Mouse (Mus musculus) midbrain, postnatal 0 days (tissue): ENCODE results near the gene Dnajc4. TPM values are rescaled to one million over a fixed set of nuclear protein-coding genes. Genes with fewer than 3 reads are reported as not detected.

Source experiments
- ATAC-seq: fragments of 200-750 bp; cut with Nextera tagmentation; 2 replicates; pipeline ENCODE4 v1.8.0; 2017; ENCODE audit warnings: moderate number of reproducible peaks, mild to moderate bottlenecking, moderate TSS enrichment, moderate library complexity; ENCODE audit not compliant: low FRiP score
- DNase-seq: peaks from one replicate; pipeline ENCODE4 v3.0.0-alpha.2; 2015; ENCODE audit warnings: low spot score
- H3K27ac ChIP-seq: fragments of 300-500 bp; sonication (generic); 2 replicates; pipeline ENCODE4 v1.5.1; 2014; ENCODE audit warnings: low read depth, mild to moderate bottlenecking, low read length, mixed read lengths
- H3K27me3 ChIP-seq: fragments of 300-500 bp; sonication (generic); 2 replicates; pipeline ENCODE4 v1.6.1; 2014; ENCODE audit warnings: low read length, control low read depth, mixed read lengths; ENCODE audit not compliant: insufficient read depth
- H3K36me3 ChIP-seq: fragments of 300-500 bp; sonication (generic); 2 replicates; pipeline ENCODE4 v1.6.1; 2014; ENCODE audit warnings: low read length, control low read depth, mixed read lengths; ENCODE audit not compliant: insufficient read depth
- H3K4me1 ChIP-seq: fragments of 300-500 bp; sonication (generic); 2 replicates; pipeline ENCODE4 v1.6.1; 2014; ENCODE audit warnings: mild to moderate bottlenecking, control low read depth, antibody characterized with exemption, low read length, mixed read lengths; ENCODE audit not compliant: insufficient read depth
- H3K4me2 ChIP-seq: fragments of 300-500 bp; sonication (generic); 2 replicates; pipeline ENCODE4 v1.6.1; 2014; ENCODE audit warnings: low read depth, mild to moderate bottlenecking, low read length, mixed read lengths; ENCODE audit not compliant: poor library complexity, severe bottlenecking
- H3K4me3 ChIP-seq: fragments of 300-500 bp; sonication (generic); 2 replicates; pipeline ENCODE4 v1.5.1; 2014; ENCODE audit warnings: low read depth, mild to moderate bottlenecking, low read length, moderate library complexity
- H3K9ac ChIP-seq: fragments of 300-500 bp; sonication (generic); replicated peaks from 2 replicates; pipeline ENCODE4 v1.6.1; 2014; ENCODE audit warnings: mild to moderate bottlenecking, low read length, moderate library complexity, mixed read lengths; ENCODE audit not compliant: poor library complexity, severe bottlenecking
- H3K9me3 ChIP-seq: fragments of 300-500 bp; sonication (generic); 2 replicates; pipeline ENCODE4 v1.6.1; 2016; ENCODE audit warnings: low read length, control low read depth
- CTCF ChIP-seq: IDR thresholded peaks from 2 replicates; pipeline ENCODE4 v1.5.1; 2016; ENCODE audit warnings: antibody characterized with exemption, mild to moderate bottlenecking
- WGBS: fragments of 180-500 bp; shearing (Covaris S2); extraction: QIAGEN DNeasy Blood & Tissue Kit; methylation state at CpG from one replicate; pipeline ENCODE4 v1.1.7; 2014; 5-methylcytosine and 5-hydroxymethylcytosine counted together
- polyA plus RNA-seq: library from polyadenylated mRNA; unstranded; fragments of >200 nt; fragmentation: Nextera tagmentation; extraction: Ambion mirVana; gene quantifications from 2 replicates; pipeline ENCODE4 v1.2.1, GENCODE M21; 2015
- total RNA-seq: library from RNA; depleted of rRNA; stranded (reverse); fragments of >200 nt; gene quantifications from 2 replicates; pipeline ENCODE4 v1.2.3, GENCODE M21; 2014

Dnajc4 gene
- total and polyA plus RNA-seq, 2 experiments from 2014 or later, result 21.6 to 31.2 TPM

DNA sequence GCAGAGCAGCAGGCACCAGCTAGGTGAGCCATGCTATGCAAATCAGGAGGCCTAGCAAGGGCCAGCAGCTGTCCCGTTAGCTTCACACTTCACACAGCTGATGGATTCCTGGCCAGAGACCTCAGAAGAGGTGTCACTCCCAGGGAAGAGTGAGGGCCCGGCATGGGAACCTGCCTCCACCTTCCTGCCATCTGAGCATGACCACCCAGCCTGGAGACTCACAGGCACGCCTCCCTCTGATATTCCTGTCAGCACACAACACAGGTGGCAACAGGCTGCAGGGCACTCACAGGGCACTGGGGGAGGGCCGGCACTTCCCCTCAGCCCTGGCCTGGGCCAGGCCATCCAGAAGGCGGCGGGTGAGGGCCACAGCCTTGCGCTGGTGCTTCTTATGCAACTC lies 36.9 kb downstream of the Dnajc4 start:
- no peak for TF ChIP-seq CTCF
- DNase-seq (no peak), ATAC-seq (no peak)
- H3K27ac ChIP-seq, result no peak overlapping the region
- H3K9ac ChIP-seq, result no peak overlapping the region
- H3K4me2 ChIP-seq, result no peak overlapping the region
- no peak overlapping the region for H3K4me3 ChIP-seq
- 0 out of 2 replicates have a peak, but pooled peaks cover 3% of the 10 kb centered on the region for H3K4me1 ChIP-seq
- H3K36me3 ChIP-seq, result 0 out of 2 replicates have a peak, but pooled peaks cover 12% of the 10 kb centered on the region
- H3K27me3 ChIP-seq, result no peaks in the 10 kb centered on the region
- no peaks in the 10 kb centered on the region for H3K9me3 ChIP-seq
- WGBS, result 89% methylated on average over 7 of the region's 7 CpGs

DNA sequence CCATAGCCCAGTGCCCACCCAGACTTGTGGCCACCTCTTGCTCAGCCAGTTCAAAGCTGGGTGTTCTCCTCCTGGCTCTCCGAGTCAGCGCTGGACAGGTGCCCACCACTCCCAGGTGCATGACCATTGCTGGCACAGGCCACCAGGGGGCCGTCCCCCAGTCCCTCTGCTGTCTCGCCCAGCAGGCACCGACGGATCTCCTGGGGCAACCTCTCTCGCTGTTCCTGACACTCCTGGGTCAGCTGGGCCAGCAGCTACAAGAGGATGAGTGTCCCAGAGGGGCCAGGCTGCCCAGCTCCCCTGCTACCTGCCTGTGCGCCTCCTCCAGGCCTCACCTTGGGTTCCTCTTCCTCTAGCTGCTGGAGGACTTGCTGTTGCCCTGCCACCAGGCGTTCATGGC lies 38.3 kb downstream of the Dnajc4 start:
- 0 out of 2 replicates have a peak, but pooled peaks cover 3% of the 10 kb centered on the region for H3K4me1 ChIP-seq
- TF ChIP-seq CTCF, result peak; percentile 40; the same call in 1 of the 2 replicates
- no peak overlapping the region for H3K27ac ChIP-seq
- H3K4me3 ChIP-seq, result no peak overlapping the region
- DNase-seq, result no peak
- 57% methylated on average over 9 of the region's 9 CpGs for WGBS
- H3K9me3 ChIP-seq, result no peaks in the 10 kb centered on the region
- H3K4me2 ChIP-seq, result no peak overlapping the region
- no peak for ATAC-seq
- no peaks in the 10 kb centered on the region for H3K27me3 ChIP-seq
- H3K36me3 ChIP-seq, result 0 out of 2 replicates have a peak, but pooled peaks cover 12% of the 10 kb centered on the region
- H3K9ac ChIP-seq, result no peak overlapping the region

DNA sequence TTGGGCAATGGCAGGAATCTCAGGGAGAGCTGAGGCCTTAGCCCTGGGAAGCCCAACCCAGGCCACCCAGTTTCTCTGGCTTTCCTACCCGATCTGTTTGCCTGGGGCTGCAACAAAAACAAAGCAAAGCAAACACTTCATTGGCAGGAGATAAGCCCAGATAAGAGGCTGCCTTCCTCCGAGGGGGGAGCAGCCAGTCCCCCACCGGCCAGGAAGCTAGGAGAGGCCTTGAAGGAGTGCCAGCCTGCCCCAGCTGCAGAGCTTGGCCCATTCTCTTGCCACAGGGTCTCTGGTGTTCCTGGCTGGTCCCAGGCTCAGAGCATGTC lies 39.7 kb downstream of the Dnajc4 start:
- WGBS, result 29% methylated on average over 3 of the region's 3 CpGs
- Histone ChIP-seq H3K9me3 (no peaks in the 10 kb centered on the region), H3K4me1 (0 out of 2 replicates have a peak, but pooled peaks cover 3% of the 10 kb centered on the region), H3K4me2 (peak overlapping the region; percentile 76), H3K27ac (peak overlapping the region; percentile 85; the same call in 1 of the 2 replicates), H3K9ac (no peak overlapping the region), H3K4me3 (peak overlapping the region; percentile 59), H3K36me3 (peaks cover 13% of the 10 kb centered on the region; the same call in 1 of the 2 replicates), H3K27me3 (no peaks in the 10 kb centered on the region)
- DNase-seq, result no peak
- no peak for TF ChIP-seq CTCF
- ATAC-seq, result no peak

DNA sequence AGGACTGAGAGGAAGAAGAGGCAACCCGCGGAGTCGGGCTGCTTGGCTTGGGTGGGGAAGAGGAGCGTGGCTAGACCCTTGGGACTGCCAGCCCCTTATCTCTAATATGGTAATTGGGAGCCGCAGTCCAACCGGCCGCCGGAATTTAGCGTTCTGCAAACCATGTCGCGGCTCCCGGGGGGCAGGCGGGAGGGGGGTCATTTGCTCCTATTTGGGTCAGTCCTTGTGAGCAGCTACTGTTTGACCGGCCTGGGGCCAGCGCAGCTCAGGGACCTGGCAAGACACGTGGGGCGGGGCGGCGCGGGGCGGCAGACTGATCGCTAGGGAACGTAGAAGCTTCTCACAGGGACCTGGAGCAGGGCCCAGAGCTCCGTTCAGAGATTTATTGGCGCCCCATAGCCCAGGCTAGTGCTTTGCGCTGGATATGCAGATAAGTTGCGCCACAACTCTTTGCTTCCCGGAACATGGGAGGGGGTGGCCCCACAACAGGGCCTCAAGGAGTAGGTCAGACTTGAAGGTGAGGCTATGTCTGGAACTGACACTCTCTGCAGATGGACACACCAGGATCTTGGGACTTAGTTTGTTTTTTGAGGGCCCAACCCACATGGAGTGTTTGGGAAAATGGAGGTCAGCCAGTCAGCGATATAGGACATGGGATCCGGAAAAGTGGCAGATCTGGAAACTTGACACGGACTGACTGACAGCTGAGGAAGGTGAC lies 40.2 kb downstream of the Dnajc4 start:
- H3K4me3 ChIP-seq, result peak overlapping the region; percentile 59
- peak overlapping the region; percentile 76 for H3K4me2 ChIP-seq
- H3K9ac ChIP-seq, result peak overlapping the region; percentile 57
- TF ChIP-seq CTCF, result no peak
- H3K27me3 ChIP-seq, result no peaks in the 10 kb centered on the region
- ATAC-seq (peak; percentile 53), DNase-seq (peak; percentile 69)
- H3K27ac ChIP-seq, result peak overlapping the region; percentile 85
- H3K36me3 ChIP-seq, result peaks cover 13% of the 10 kb centered on the region; the same call in 1 of the 2 replicates
- H3K9me3 ChIP-seq, result no peaks in the 10 kb centered on the region
- WGBS, result 3% methylated on average over 30 of the region's 31 CpGs
- 0 out of 2 replicates have a peak, but pooled peaks cover 3% of the 10 kb centered on the region for H3K4me1 ChIP-seq

DNA sequence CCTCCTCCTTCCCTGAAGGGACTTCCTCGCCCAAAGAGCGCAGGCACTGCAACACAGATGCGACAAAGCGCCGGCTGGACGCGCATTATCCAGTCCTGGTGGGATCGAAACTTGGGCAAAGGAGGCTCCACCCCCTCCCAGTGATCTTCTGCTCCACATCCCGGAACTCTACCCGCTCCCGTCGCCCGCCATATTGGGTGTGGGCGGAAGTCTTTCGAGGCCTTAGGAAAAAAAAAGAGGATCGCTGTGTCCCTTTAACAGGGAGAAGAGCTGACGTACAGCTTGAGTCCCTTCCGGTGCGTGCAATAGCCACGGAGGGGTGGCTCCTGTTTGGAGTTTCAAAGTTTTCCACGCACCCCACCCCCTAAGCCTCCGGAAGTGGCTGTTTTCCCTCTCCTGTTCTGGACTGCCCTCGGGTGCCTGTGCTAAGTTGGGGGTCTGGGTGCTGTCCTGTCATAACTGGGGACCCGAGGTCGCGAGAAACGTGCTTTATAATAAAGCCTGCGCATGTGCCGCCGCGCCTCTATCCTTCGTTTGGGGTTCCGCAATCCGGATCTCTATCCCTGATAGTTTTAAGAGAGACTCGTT lies 40.9 kb downstream of the Dnajc4 start:
- DNase-seq (peak; percentile 96), ATAC-seq (peak; percentile 78)
- Histone ChIP-seq H3K27ac (peak overlapping the region; percentile 85), H3K36me3 (peaks cover 13% of the 10 kb centered on the region; the same call in 1 of the 2 replicates), H3K4me3 (peak overlapping the region; percentile 59), H3K4me2 (peak overlapping the region; percentile 76), H3K4me1 (0 out of 2 replicates have a peak, but pooled peaks cover 3% of the 10 kb centered on the region), H3K9me3 (no peaks in the 10 kb centered on the region), H3K27me3 (no peaks in the 10 kb centered on the region), H3K9ac (peak overlapping the region; percentile 64)
- WGBS, result under 1% methylated on average over 35 of the region's 35 CpGs
- TF ChIP-seq CTCF, result no peak
